8 mouse cellular contexts compared by ENCODE assay signal in the genomic region with DNA sequence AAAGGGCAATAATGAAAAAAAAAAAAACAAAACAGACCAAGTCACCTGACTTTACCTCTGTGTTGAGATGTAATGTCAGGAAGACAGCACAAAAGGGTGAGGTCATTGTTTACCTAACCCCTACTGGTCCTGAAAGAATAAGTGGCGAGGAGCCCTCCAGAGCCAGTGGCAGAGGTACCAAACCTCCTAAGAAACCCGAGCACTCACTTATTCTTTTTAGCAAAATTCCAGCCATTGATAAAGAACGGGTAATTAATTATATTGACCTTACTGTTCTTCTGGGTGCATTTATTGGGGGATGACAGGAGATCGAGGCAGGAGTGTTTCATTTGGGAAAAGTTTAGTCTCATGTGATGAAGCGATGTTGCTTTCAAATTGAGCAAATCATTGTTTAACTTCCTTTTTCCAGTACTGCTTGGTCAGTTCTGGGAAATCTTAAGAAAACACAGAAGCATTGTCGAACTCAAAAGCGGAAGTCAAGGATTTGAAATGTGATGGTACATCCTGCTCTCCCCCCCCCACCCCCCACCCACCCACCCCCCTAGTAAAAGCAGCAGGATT. TPM values are rescaled to one million over a fixed set of nuclear protein-coding genes. Genes with fewer than 3 reads are reported as not detected.
DNase-seq lines count a peak whose midpoint lies in the region; ATAC-seq and TF ChIP-seq lines count a peak whose summit lies in the region.

No protein-coding gene starts in this region.

- peaks cover 4% of the 10 kb centered on the region; the same call in 1 of the 2 replicates for H3K4me1 ChIP-seq in heart, embryonic 11.5 days (ENCODE audit: control insufficient read depth, insufficient read depth, low read length)
- H3K4me1 ChIP-seq in heart, embryonic 14.5 days (ENCODE audit: control insufficient read depth in 2 of 2, insufficient read depth in 2 of 2, low read length in 2 of 2), result peaks cover 9 to 30% of the 10 kb centered on the region in 2 experiments
- no peaks in the 10 kb centered on the region for H3K4me1 ChIP-seq in cerebellum, adult 2 months (ENCODE audit: control insufficient read depth, insufficient read depth, low read length)

- 37% methylated on average over 7 of the region's 7 CpGs for WGBS in heart, embryonic 11.5 days (ENCODE audit: insufficient replicate concordance)
- WGBS in heart, embryonic 14.5 days, result 50% methylated on average over 7 of the region's 7 CpGs
- WGBS in macrophage (ENCODE audit: missing documents), result 2% methylated on average over 7 of the region's 7 CpGs
- WGBS in cerebellum, adult 2 months, result 34% methylated on average over 7 of the region's 7 CpGs

- peak overlapping the region; percentile 70 for H3K27ac ChIP-seq in heart, embryonic 11.5 days (ENCODE audit: low read depth, low read length)
- peak overlapping the region; percentile 76 to 89 for H3K27ac ChIP-seq in heart, embryonic 14.5 days (replicated peaks in 1 of 2; ENCODE audit: control insufficient read depth in 1 of 2, insufficient read depth in 1 of 2, low read depth in 2 of 2, low read length in 2 of 2)
- H3K27ac ChIP-seq in macrophage, result peak overlapping the region; percentile 100
- no peak overlapping the region for H3K27ac ChIP-seq in cerebellum, adult 2 months (ENCODE audit: insufficient read depth, low read length)

- no peaks in the 10 kb centered on the region for H3K36me3 ChIP-seq in heart, embryonic 11.5 days (ENCODE audit: control insufficient read depth, insufficient read depth, low read length)
- no peaks in the 10 kb centered on the region for H3K36me3 ChIP-seq in heart, embryonic 14.5 days (ENCODE audit: control insufficient read depth, insufficient read depth, low read length)
- H3K36me3 ChIP-seq in macrophage (ENCODE audit: inconsistent target), result no peaks in the 10 kb centered on the region

- ATAC-seq in heart, embryonic 11.5 days (replicated peaks; ENCODE audit: insufficient number of reproducible peaks, low FRiP score, low TSS enrichment), result no peak
- ATAC-seq in heart, embryonic 14.5 days (ENCODE audit: insufficient number of reproducible peaks, insufficient read depth, low FRiP score, low read depth), result no peak

- TF ChIP-seq POLR2A in cerebellum, adult 2 months (IDR thresholded peaks at IDR 0.05; ENCODE audit: borderline replicate concordance, insufficient read depth, low read length), result no peak

- no peaks in the 10 kb centered on the region for H3K27me3 ChIP-seq in heart, embryonic 11.5 days (ENCODE audit: control insufficient read depth, insufficient read depth, low read length)
- no peaks in the 10 kb centered on the region for H3K27me3 ChIP-seq in heart, embryonic 14.5 days (ENCODE audit: control insufficient read depth, insufficient read depth, low read length)
- no peaks in the 10 kb centered on the region for H3K27me3 ChIP-seq in cerebellum, adult 2 months (ENCODE audit: control insufficient read depth, insufficient read depth, low read length)

- no peak overlapping the region for H3K4me2 ChIP-seq in heart, embryonic 11.5 days
- peak overlapping the region; percentile 14; the same call in 1 of the 2 replicates for H3K4me2 ChIP-seq in heart, embryonic 14.5 days (ENCODE audit: low read length)

- TF ChIP-seq CTCF in cerebellum, adult 2 months (IDR thresholded peaks at IDR 0.05; ENCODE audit: borderline replicate concordance, insufficient read depth, low read depth, low read length), result no peak

- DNase-seq in heart, adult 11 months, result no peak
- peak; percentile 38 for DNase-seq in ES-CJ7 (ENCODE audit: low read depth, low spot score)
- no peak for DNase-seq in cerebellum, adult 2 months
- no peak for DNase-seq in gastrocnemius, adult 18-20 months (ENCODE audit: low spot score)
- no peak for DNase-seq in layer of hippocampus, adult 11-12 months (ENCODE audit: low spot score)

- no peak overlapping the region for H3K9ac ChIP-seq in heart, embryonic 11.5 days (ENCODE audit: low read depth, low read length)
- H3K9ac ChIP-seq in heart, embryonic 14.5 days (ENCODE audit: low read length), result no peak overlapping the region

- H3K4me3 ChIP-seq in heart, embryonic 11.5 days (ENCODE audit: low read depth, low read length), result no peak overlapping the region
- no peak overlapping the region for H3K4me3 ChIP-seq in heart, embryonic 14.5 days (ENCODE audit: control insufficient read depth in 1 of 2, insufficient read depth in 1 of 2, low read depth in 1 of 2, low read length in 2 of 2)
- H3K4me3 ChIP-seq in macrophage (ENCODE audit: inconsistent target), result peak overlapping the region; percentile 19
- no peak overlapping the region for H3K4me3 ChIP-seq in cerebellum, adult 2 months (replicated peaks; ENCODE audit: insufficient read depth, low read depth, low read length)

- no peaks in the 10 kb centered on the region for H3K9me3 ChIP-seq in heart, embryonic 11.5 days (replicated peaks; ENCODE audit: control insufficient read depth, low read length)
- no peaks in the 10 kb centered on the region for H3K9me3 ChIP-seq in heart, embryonic 14.5 days (ENCODE audit: control insufficient read depth, low read length)

- no peaks in the 10 kb centered on the region for H3K79me2 ChIP-seq in macrophage (ENCODE audit: inconsistent target)

RNA-seq across cellular contexts. Expression of a gene that starts 56.8 kb away (rescaled TPM):
- polyA plus RNA-seq in heart, embryonic 11.5 days (2014; fragmentation: Nextera tagmentation; extraction: Ambion mirVana), result 54.4 and 62.4 TPM in 2 replicates
- polyA plus RNA-seq in heart, embryonic 14.5 days (2014; fragmentation: Nextera tagmentation; extraction: Ambion mirVana), result 65.4 and 70.9 TPM in 2 replicates
- total RNA-seq in macrophage (2018; cell fraction: chromatin; rRNA removed), result 1,000 to 10,000 TPM in 5 of 26 experiments, 100 to 1,000 TPM in 21; 214 to 1,575 (median 623) TPM
- total RNA-seq in macrophage (2018; cell fraction: cytosol; rRNA removed), result 1,000 to 10,000 TPM in 3 of 26 experiments, 100 to 1,000 TPM in 23; 179 to 1,130 (median 488) TPM
- 1,000 to 10,000 TPM in 11 of 26 experiments, 100 to 1,000 TPM in 15; 236 to 1,693 (median 931) TPM for total RNA-seq in macrophage (2018; cell fraction: nucleus; rRNA removed)
- 120 to 182 TPM (median 126 TPM) in 3 replicates for polyA plus RNA-seq in macrophage (2018)
- polyA plus RNA-seq in cerebellum, adult 2 months (2012; rRNA removed), result 11.8 and 12.3 TPM in 2 replicates
- total RNA-seq in gastrocnemius, adult 18-20 months (2021), result 10 to 100 TPM; 23.4 to 34.7 TPM
